Mouse (Mus musculus): Measurements from ENCODE around the gene Hs3st3a1. TPM values are rescaled to one million over a fixed set of nuclear protein-coding genes. Genes with fewer than 3 reads are reported as not detected.

The Hs3st3a1 gene
- polyA plus RNA-seq, 1 experiment, result not detected

- H3K4me1 ChIP-seq (ENCODE audit: control insufficient read depth, insufficient read depth, low read length), result no peaks in the 10 kb centered on the region; the same call in 1 of the 2 replicates
- TF ChIP-seq POLR2A (IDR thresholded peaks at IDR 0.05; ENCODE audit: borderline replicate concordance, control insufficient read depth, low read depth, low read length) (no peak), CTCF (IDR thresholded peaks at IDR 0.05; ENCODE audit: control insufficient read depth, insufficient read depth, low read length) (no peak)
- 17% methylated on average over 3 of the region's 3 CpGs for WGBS
- no peak overlapping the region for H3K4me3 ChIP-seq (replicated peaks; ENCODE audit: control insufficient read depth, low read depth, low read length)
- H3K27ac ChIP-seq (ENCODE audit: control insufficient read depth, insufficient read depth, low read depth, low read length, poor library complexity), result no peak overlapping the region
These were observed 60.8 kb downstream of the Hs3st3a1 start for GRCm38 (mm10) chr11:64495935-64496334.

- 3% methylated on average over 3 of the region's 3 CpGs for WGBS
- Histone ChIP-seq H3K4me3 (replicated peaks; ENCODE audit: control insufficient read depth, low read depth, low read length) (no peak overlapping the region), H3K27ac (ENCODE audit: control insufficient read depth, insufficient read depth, low read depth, low read length, poor library complexity) (no peak overlapping the region), H3K4me1 (ENCODE audit: control insufficient read depth, insufficient read depth, low read length) (no peaks in the 10 kb centered on the region; the same call in 1 of the 2 replicates)
- TF ChIP-seq POLR2A (IDR thresholded peaks at IDR 0.05; ENCODE audit: borderline replicate concordance, control insufficient read depth, low read depth, low read length) (no peak), CTCF (IDR thresholded peaks at IDR 0.05; ENCODE audit: control insufficient read depth, insufficient read depth, low read length) (no peak)
These were observed 61.5 kb downstream of the Hs3st3a1 start for GRCm38 (mm10) chr11:64496677-64497076.

- H3K4me1 ChIP-seq (ENCODE audit: control insufficient read depth, insufficient read depth, low read length), result no peaks in the 10 kb centered on the region; the same call in 1 of the 2 replicates
- no peak overlapping the region for H3K27ac ChIP-seq (ENCODE audit: control insufficient read depth, insufficient read depth, low read depth, low read length, poor library complexity)
- no peak overlapping the region for H3K4me3 ChIP-seq (replicated peaks; ENCODE audit: control insufficient read depth, low read depth, low read length)
- WGBS, result 81% methylated on average over 5 of the region's 5 CpGs
- TF ChIP-seq CTCF (IDR thresholded peaks at IDR 0.05; ENCODE audit: control insufficient read depth, insufficient read depth, low read length) (no peak), POLR2A (IDR thresholded peaks at IDR 0.05; ENCODE audit: borderline replicate concordance, control insufficient read depth, low read depth, low read length) (no peak)
These were observed 65.5 kb downstream of the Hs3st3a1 start for GRCm38 (mm10) chr11:64500536-64501112.

GRCm38 (mm10) chr11:64503040-64503439, 67.9 kb downstream of the Hs3st3a1 start:
- Histone ChIP-seq H3K4me1 (ENCODE audit: control insufficient read depth, insufficient read depth, low read length) (no peaks in the 10 kb centered on the region), H3K4me3 (replicated peaks; ENCODE audit: control insufficient read depth, low read depth, low read length) (no peak overlapping the region), H3K27ac (ENCODE audit: control insufficient read depth, insufficient read depth, low read depth, low read length, poor library complexity) (no peak overlapping the region)
- WGBS, result 72% methylated on average over 3 of the region's 3 CpGs
- no peak for TF ChIP-seq CTCF (IDR thresholded peaks at IDR 0.05; ENCODE audit: control insufficient read depth, insufficient read depth, low read length)
- TF ChIP-seq POLR2A (IDR thresholded peaks at IDR 0.05; ENCODE audit: borderline replicate concordance, control insufficient read depth, low read depth, low read length), result no peak

- TF ChIP-seq CTCF (IDR thresholded peaks at IDR 0.05; ENCODE audit: control insufficient read depth, insufficient read depth, low read length), result no peak
- no peak for TF ChIP-seq POLR2A (IDR thresholded peaks at IDR 0.05; ENCODE audit: borderline replicate concordance, control insufficient read depth, low read depth, low read length)
These were observed 70.8 kb downstream of the Hs3st3a1 start for GRCm38 (mm10) chr11:64505924-64506323.

GRCm38 (mm10) chr11:64507024-64507423, 71.9 kb downstream of the Hs3st3a1 start:
- Histone ChIP-seq H3K4me3 (replicated peaks; ENCODE audit: control insufficient read depth, low read depth, low read length) (no peak overlapping the region), H3K4me1 (ENCODE audit: control insufficient read depth, insufficient read depth, low read length) (no peaks in the 10 kb centered on the region), H3K27ac (ENCODE audit: control insufficient read depth, insufficient read depth, low read depth, low read length, poor library complexity) (no peak overlapping the region)
- TF ChIP-seq CTCF (IDR thresholded peaks at IDR 0.05; ENCODE audit: control insufficient read depth, insufficient read depth, low read length) (no peak), POLR2A (IDR thresholded peaks at IDR 0.05; ENCODE audit: borderline replicate concordance, control insufficient read depth, low read depth, low read length) (no peak)
- 86% methylated on average over 3 of the region's 3 CpGs for WGBS

More at GRCm38 (mm10) chr11:64505924-64506323, 70.8 kb downstream of the Hs3st3a1 start:
- no peak overlapping the region for H3K4me3 ChIP-seq (replicated peaks; ENCODE audit: control insufficient read depth, low read depth, low read length)
- WGBS, result 83% methylated on average over 1 of the region's 1 CpGs
- H3K4me1 ChIP-seq (ENCODE audit: control insufficient read depth, insufficient read depth, low read length), result no peaks in the 10 kb centered on the region
- no peak overlapping the region for H3K27ac ChIP-seq (ENCODE audit: control insufficient read depth, insufficient read depth, low read depth, low read length, poor library complexity)

- TF ChIP-seq POLR2A (IDR thresholded peaks at IDR 0.05; ENCODE audit: borderline replicate concordance, control insufficient read depth, low read depth, low read length) (no peak), CTCF (IDR thresholded peaks at IDR 0.05; ENCODE audit: control insufficient read depth, insufficient read depth, low read length) (no peak)
- 61% methylated on average over 2 of the region's 2 CpGs for WGBS
- no peak overlapping the region for H3K4me3 ChIP-seq (replicated peaks; ENCODE audit: control insufficient read depth, low read depth, low read length)
- no peak overlapping the region for H3K27ac ChIP-seq (ENCODE audit: control insufficient read depth, insufficient read depth, low read depth, low read length, poor library complexity)
- no peaks in the 10 kb centered on the region for H3K4me1 ChIP-seq (ENCODE audit: control insufficient read depth, insufficient read depth, low read length)
These were observed 74.0 kb downstream of the Hs3st3a1 start for GRCm38 (mm10) chr11:64509106-64509505.

- WGBS, result 67% methylated on average over 4 of the region's 4 CpGs
- no peak for TF ChIP-seq POLR2A (IDR thresholded peaks at IDR 0.05; ENCODE audit: borderline replicate concordance, control insufficient read depth, low read depth, low read length)
- no peak for TF ChIP-seq CTCF (IDR thresholded peaks at IDR 0.05; ENCODE audit: control insufficient read depth, insufficient read depth, low read length)
- Histone ChIP-seq H3K4me3 (replicated peaks; ENCODE audit: control insufficient read depth, low read depth, low read length) (no peak overlapping the region), H3K4me1 (ENCODE audit: control insufficient read depth, insufficient read depth, low read length) (no peaks in the 10 kb centered on the region), H3K27ac (ENCODE audit: control insufficient read depth, insufficient read depth, low read depth, low read length, poor library complexity) (no peak overlapping the region)
These were observed 77.2 kb downstream of the Hs3st3a1 start for GRCm38 (mm10) chr11:64512301-64512700.

- WGBS, result 60% methylated on average over 5 of the region's 5 CpGs
- Histone ChIP-seq H3K4me3 (replicated peaks; ENCODE audit: control insufficient read depth, low read depth, low read length) (no peak overlapping the region), H3K4me1 (ENCODE audit: control insufficient read depth, insufficient read depth, low read length) (no peaks in the 10 kb centered on the region), H3K27ac (ENCODE audit: control insufficient read depth, insufficient read depth, low read depth, low read length, poor library complexity) (no peak overlapping the region)
- TF ChIP-seq POLR2A (IDR thresholded peaks at IDR 0.05; ENCODE audit: borderline replicate concordance, control insufficient read depth, low read depth, low read length) (no peak), CTCF (IDR thresholded peaks at IDR 0.05; ENCODE audit: control insufficient read depth, insufficient read depth, low read length) (no peak)
These were observed 78.3 kb downstream of the Hs3st3a1 start for GRCm38 (mm10) chr11:64513419-64513818.

Data from bone marrow, adult 2 months (tissue).